Mouse (Mus musculus) CH12.LX (cell line): ENCODE measurements around the gene Ibtk.

Experiments
- CTCF ChIP-seq, 2 experiments: IDR thresholded peaks in 1 of 2; conservative IDR thresholded peaks in 1 of 2; 2 replicates each; pipeline ENCODE4 v1.5.1; 2011 to 2012; ENCODE audit warnings: low read depth in 2 of 2, low read length in 2 of 2, improper control_type of control experiment in 1 of 2, inconsistent platforms in 1 of 2, mild to moderate bottlenecking in 1 of 2, moderate library complexity in 1 of 2
- KAT2A ChIP-seq: IDR thresholded peaks from 2 replicates; pipeline ENCODE4 v1.6.1; 2012; ENCODE audit warnings: low read length, improper control_type of control experiment, inconsistent platforms; ENCODE audit not compliant: insufficient replicate concordance
- NELFE ChIP-seq: IDR thresholded peaks from 2 replicates; pipeline ENCODE4 v1.6.1; 2011; ENCODE audit warnings: low read depth, low read length, improper control_type of control experiment
- PAX5 ChIP-seq: IDR thresholded peaks from 2 replicates; pipeline ENCODE4 v1.6.1; 2012; ENCODE audit warnings: low read length, inconsistent platforms, mixed read lengths
- POLR2A ChIP-seq: IDR thresholded peaks from 2 replicates; pipeline ENCODE4 v1.6.1; 2011; ENCODE audit warnings: low read depth, mild to moderate bottlenecking, improper control_type of control experiment, low read length
- RAD21 ChIP-seq: IDR thresholded peaks from 2 replicates; pipeline ENCODE4 v1.6.1; 2011; ENCODE audit warnings: low read depth, mild to moderate bottlenecking, low read length, improper control_type of control experiment, moderate library complexity
- RCOR1 ChIP-seq: conservative IDR thresholded peaks from 2 replicates; pipeline ENCODE4 v1.6.1; 2012; ENCODE audit warnings: low read depth, mild to moderate bottlenecking, inconsistent platforms, low read length, improper control_type of control experiment
- SIN3A ChIP-seq: IDR thresholded peaks from 2 replicates; pipeline ENCODE4 v1.6.1; 2012; ENCODE audit warnings: low read length, improper control_type of control experiment, inconsistent platforms
- TBP ChIP-seq: conservative IDR thresholded peaks from 2 replicates; pipeline ENCODE4 v1.6.1; 2011; ENCODE audit warnings: low read depth, low read length, improper control_type of control experiment
- USF1 ChIP-seq: IDR thresholded peaks from 2 replicates; pipeline ENCODE4 v1.6.1; 2014; ENCODE audit warnings: low read depth, mild to moderate bottlenecking, inconsistent platforms, low read length, improper control_type of control experiment
- ZC3H11A ChIP-seq: IDR thresholded peaks from 2 replicates; pipeline ENCODE4 v1.6.1; 2012; ENCODE audit warnings: low read depth, mild to moderate bottlenecking, inconsistent platforms, low read length, improper control_type of control experiment
- ZMIZ1 ChIP-seq: IDR thresholded peaks from 2 replicates; pipeline ENCODE4 v1.6.1; 2012; ENCODE audit warnings: low read depth, mild to moderate bottlenecking, inconsistent platforms, low read length, improper control_type of control experiment
- ZNF384 ChIP-seq: IDR thresholded peaks from 2 replicates; pipeline ENCODE4 v1.6.1; 2012; ENCODE audit warnings: low read depth, low read length, improper control_type of control experiment, inconsistent platforms

DNA sequence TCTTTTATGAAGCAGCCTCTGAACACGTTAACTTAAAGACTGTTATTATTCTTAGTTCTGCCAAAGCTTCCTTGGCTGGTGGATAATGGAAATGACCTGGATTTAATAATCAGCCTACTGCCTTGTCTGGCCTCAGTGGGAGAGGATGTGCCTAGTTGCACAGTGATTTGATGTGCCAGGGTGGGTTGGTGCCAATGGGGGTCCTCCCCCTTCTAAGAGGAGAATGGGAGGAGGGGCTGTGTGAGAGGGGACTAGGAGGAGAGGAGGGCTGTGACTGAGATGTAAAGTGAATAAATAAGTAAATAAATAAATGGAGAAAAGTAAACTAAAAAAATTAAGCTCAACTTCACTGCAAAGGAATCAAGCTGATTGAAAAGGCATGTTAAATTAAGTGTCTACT lies 85.3 kb downstream of the Ibtk start:
- no peak for TF ChIP-seq RCOR1
- no peak for TF ChIP-seq POLR2A
- TF ChIP-seq KAT2A: no peak
- TF ChIP-seq PAX5: no peak
- TF ChIP-seq CTCF (conservative IDR thresholded peaks at IDR 0.05 in 1 of 2, IDR thresholded peaks at IDR 0.05 in 1 of 2; ENCODE audit: low read depth in 2 of 2, low read length in 2 of 2): no peak
- TF ChIP-seq ZMIZ1: no peak
- no peak for TF ChIP-seq ZC3H11A
- no peak for TF ChIP-seq NELFE
- TF ChIP-seq ZNF384: no peak
- no peak for TF ChIP-seq SIN3A
- TF ChIP-seq USF1: no peak
- no peak for TF ChIP-seq TBP
- TF ChIP-seq RAD21: no peak
